Mouse (Mus musculus): ENCODE data around the gene Tmem245.
A peak's percentile ranks its signal among the peaks of the same experiment; 100 is the strongest.

The Tmem245 gene

DNA sequence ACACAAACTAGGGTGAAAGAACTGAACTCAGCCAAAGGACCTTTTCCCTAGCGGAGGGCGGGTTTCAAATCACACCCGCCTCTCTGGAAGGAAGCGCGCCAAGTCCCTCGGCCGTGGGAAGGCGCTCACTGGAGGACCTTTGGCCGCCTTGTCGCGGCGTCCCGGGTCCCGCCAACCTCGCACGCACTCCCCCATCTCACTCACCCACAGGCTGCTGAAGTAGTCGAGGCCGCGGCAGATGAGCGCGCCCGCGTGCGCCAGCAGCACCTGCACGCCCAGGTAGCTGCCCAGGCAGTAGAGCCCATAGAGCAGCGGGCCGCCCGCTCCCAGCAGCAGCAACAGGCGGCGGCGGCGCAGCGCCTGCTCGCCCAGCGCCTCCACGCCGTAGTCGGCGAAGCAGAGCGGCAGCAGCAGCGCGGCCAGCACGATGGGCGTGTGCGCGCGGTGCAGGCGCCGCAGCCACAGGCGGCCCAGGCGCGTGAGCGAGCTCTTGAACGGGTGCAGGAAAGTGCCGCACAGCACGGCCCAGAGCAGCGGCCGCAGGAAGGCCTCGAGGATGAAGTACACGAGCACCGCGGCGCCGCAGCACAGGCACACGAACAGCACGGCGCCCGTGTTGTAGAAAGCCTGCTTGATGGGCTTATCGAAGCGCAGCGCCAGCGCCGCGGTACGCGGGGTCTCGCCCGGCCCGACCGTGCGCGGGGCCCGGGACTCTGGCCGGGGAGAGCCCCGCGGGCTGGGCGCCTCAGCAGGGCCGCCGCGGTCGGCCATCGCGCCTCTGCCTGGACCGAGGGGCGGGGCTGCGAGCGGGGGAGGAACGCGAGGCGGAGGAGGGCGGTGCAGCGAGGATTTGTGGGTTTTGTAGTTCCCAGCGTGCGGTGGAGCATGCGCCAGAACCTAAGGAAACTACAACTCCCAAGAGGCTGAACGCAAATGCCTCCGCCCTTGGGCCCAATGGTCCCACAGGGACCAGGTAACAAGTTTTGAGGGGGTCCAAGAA lies at the start of gene Tmem245:
Gene Tmem245 (minus strand): TSS at position 797 of the 1,000 bp plus-strand sequence.
- DNase-seq (ENCODE audit: low spot score) = peak; percentile 93

DNA sequence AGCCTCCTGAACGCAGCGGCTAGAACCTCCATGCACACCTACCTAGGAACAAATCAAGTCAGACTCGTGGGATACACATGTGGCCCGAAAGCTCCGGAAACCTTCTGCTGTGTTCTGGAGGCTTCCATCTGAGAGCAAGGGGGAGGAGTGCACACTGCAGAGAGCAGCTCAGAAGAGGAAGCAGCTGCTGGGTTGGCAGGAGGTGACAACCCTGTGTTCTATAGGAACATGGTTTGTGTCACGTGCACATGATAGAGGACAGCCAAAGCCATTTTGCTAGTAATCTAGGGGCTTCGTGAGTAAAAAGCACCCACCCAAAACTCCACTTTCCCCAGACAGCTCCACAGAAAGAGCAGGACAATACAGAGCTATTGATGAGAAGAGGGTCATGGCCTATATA lies 46.1 kb upstream of the Tmem245 start:
- DNase-seq (ENCODE audit: low spot score) = no peak

DNA sequence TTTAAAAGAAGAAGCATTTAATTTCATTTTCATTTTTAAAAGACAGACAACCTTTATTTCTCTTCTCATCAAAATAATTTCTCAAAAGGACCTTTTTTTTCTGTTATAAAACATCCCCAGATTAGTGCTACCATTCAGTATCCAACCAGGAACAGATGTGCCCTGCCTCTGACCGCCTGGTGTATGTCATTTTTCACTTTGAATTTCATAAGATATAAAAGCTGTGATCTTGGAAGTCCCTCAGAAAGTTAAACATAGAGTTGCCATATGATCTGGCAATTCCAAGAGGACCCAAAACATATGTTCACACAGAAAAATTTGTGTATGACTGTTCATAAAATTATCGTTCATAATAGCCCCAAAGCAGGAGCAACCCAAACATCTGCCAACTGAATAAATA lies 44.7 kb upstream of the Tmem245 start:
- no peak for DNase-seq (ENCODE audit: low spot score)

DNA sequence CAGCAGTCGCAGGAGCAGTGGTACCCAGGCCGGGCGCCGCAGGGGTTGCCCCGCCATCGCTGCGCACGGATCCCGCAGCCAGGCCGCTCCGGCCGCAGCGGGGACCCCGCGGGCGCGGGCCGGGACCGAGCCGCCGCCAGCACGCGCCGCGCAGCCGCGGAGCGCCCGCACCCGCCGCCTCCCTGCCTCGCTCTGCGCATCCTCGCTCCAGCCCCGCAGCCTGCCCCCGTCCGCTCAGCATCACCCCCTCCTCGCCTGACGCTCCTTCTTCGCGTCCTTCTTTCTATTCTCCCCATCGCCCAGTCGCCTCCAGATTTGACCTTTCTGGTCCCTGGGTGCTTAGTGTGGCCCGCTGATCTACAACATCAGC lies 43.0 kb upstream of the Tmem245 start, which contains the start of gene Frrs1l:
Gene Frrs1l (minus strand): TSS at position 177 of the 370 bp plus-strand sequence.
- peak; percentile 24 for DNase-seq (ENCODE audit: low spot score)

DNA sequence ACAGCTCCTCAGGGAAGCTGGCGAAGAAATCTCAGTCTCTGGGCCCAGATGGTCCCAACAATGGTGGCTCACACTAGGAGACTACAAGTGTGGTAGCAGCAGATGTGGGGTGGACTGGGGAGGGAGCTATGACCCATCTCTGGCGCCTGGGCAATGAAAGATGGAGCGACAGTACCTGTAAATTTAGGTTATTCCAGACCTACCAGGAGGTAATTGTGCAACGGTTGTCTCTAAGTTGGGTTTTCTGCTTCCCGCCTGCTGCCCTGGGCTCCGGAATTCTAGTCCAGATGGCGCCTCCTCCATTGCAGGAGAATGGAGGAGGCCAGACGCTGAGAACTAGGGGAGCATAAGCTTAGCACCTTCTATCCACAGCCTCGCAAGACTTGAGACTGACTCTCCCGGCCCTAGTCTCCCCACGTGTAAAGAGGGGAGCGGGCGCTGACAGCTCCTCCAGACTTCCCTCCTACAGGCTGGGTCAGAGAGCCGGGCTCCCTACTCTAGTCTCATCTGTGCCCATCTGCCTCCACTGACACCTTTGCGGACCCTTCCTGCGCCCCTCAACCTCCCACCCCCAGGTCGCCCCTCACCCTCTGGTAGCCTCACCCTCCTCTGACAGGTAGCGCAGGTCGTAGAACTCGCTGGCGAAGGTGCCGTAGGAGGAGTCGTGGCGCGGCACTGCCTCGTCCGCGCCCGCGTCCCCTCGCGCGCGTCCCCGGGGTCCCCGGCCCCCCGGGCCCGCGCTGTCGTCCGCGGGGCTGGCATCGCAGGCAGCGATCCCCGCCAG lies 42.4 kb upstream of the Tmem245 start:
- DNase-seq (ENCODE audit: low spot score) = no peak

DNA sequence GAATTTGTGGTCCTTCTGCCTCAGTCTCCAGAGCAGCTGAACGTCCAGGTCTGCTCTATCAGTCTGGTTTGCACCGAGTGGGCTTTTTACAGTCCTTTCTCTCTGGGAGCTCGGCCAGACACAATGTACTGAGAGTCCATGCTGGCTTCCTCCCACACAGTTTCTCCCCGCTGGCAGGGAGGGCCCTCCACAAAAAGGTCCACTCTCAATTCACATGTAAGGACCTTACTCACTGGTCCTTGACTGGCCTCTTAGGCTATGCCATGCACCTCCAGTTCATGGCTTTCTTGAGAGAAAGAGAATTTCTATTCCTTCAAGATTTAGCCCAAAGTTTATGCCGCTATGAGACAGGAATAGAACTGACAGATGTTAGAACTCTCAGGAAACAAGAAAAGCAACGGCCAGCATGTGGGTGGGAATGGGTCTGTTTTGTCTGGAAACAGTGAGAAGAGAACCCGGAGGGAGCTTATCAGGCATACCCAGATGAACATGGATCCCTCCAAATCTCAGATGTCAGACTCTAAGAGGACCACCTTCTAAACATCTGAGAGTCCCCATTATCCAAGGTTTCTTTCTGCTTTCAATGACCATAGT lies 18.4 kb upstream of the Tmem245 start:
- no peak for DNase-seq (ENCODE audit: low spot score)

DNA sequence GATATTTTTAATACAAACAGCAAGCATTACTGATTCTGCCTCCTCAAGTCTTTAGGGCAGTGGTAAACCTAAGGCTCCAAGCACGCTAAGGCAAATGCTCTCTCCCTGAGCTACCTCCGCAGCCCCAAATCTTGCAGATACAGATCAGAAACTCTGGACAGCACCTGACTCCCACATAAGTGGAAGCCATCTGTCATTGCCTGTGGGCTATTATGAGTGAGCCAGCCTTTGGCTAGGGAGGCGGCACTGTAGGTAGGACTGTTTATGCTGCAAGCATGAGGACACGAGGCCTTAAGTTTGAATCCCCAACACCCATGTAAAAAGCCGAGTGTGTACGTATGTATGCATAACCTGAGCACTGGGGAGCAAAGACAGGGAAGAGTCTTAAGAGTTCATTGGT lies 16.4 kb upstream of the Tmem245 start:
- no peak for DNase-seq (ENCODE audit: low spot score)

DNA sequence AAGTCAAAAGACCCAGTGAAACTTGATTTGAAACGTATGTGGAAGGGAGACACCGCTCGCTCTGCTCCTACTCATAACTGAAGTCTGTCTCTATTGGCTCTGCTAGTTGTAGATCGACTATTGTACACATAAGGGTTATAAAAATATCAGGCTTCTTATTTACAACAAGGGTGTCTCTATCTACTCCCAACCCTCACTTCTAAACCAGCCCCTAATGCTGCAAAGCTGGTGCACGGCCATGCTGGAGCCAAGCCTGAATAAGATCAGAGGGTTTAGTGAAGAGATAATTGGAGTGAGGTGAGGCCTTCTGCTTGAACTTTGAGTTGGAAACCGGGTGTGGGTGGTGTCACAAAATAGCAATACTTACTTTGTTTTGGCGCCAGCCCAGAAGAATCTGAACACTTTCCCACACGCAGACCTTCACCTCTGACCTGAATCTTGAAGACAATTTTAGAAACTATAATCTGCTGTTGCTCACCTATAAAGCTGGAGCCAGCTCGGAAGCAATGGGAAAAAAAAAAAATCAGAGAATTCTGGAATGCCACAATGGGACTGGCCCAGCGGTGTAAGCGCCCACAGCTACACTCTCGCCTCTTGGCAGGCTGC lies 14.2 kb upstream of the Tmem245 start:
- no peak for DNase-seq (ENCODE audit: low spot score)

DNA sequence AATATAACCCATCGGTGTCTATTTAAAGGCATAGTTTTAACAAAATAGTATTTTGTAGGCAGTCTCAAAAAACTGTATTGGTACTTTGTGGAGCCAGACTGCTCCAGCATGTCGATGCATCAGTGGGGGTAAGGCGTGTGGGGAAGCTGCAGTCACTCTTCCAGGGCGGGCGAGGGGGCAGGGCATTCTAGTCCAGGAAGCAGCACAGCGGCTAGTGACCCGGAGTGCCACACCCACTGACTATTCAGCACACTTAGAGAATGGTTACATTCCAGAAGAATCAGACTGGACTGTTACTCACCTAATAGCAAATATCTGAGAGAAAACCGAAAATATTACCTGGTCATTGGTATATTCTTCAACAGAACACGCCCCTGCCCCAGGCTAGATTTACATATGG lies 10.3 kb upstream of the Tmem245 start:
- DNase-seq (ENCODE audit: low spot score) = no peak

DNA sequence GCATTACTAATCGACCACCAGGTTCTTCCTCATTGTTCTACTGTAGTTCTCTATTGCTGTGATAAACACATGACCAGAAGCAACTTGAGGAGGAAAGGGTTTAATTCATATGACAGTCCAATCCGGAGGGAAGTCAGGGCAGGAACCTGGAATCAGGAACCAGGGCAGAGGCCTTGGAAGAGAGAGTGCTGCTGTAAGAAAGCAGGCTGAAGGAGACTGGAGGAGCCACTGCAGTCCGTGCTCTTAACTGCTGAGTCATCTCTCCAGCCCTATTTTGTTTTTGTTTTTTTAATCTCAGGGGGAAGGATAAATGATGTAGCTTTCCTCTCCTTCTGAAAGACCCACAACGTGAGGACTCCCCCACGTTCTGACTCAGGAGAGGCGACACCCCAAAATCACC lies 6.0 kb upstream of the Tmem245 start:
- no peak for DNase-seq (ENCODE audit: low spot score)

DNA sequence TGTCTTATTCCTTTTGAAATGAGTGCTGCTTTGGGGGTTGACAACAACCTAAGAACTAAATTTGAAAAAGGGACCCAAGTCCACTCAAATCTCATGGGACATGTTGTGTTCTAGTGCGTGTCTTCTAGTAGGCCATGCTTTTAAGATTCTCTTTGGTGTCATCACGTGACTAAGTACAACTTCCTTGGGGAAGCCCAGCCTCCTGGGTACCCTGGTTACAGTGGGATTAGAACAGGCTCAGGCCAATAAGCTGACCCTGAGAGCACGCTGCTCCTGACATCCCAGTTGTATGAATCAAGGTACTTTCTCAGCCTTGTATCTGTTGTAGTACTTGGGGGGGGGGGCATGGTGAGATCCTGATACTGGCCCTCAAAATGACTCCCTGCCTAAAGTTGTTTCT lies 4.5 kb upstream of the Tmem245 start:
- no peak for DNase-seq (ENCODE audit: low spot score)

DNA sequence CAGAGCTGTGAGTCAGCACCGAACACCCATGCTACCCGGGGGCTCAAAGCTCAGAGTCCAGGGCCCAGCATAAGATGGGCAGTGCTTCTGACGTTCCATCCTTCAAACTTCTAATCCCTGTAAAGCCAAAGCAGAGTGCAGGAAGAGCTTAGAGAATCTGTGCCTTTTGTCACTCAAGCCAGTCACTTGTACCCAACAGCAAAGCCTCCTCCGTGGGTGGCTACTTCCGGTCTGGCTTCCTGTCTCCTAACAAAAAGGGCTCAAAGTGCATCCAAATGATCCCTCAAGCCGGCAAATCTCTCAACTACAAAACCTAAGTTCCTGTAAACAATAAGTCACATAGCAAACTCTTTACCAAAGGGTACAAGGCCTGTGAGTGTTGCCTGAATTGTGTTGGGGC lies 2.3 kb upstream of the Tmem245 start:
- no peak for DNase-seq (ENCODE audit: low spot score)

DNA sequence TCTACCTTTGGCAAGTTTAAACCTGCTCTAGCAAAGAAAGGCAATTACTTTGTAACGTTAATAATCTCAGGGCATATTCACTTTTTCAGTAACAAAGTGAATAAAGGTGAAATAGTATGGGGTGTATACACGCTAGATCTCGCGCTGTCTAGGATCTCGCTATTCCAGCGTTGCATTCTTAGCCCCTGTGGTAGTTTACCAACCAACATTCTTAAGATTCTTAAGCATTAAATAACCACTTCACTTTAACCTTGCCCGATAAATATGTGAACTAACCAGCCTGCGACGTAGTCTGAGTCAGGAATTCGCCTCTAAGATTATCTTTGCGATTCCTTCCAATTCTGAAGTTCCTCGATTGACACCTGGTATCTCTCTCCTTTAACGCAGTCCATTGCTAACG lies 1.1 kb downstream of the Tmem245 start:
- no peak for DNase-seq (ENCODE audit: low spot score)

DNA sequence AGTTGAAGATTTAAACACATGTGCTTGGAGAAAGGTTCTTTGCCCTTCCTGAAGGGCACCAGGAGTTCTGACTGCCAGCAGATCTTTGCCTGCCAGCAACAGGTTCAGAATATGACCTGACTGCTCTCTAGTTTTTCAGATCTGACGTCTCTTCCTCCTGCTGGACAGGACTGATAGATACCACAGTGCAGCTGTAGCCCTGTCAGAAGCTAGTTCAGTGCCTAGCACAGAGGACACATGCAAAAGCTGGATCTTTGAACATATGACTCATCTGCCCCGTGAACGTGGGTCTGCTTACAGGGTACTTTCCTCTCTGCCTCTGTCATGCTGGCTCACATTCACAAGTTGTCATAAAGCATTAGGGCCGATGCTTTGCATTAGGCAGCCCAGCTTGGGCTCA lies 3.0 kb downstream of the Tmem245 start:
- DNase-seq (ENCODE audit: low spot score) = no peak

DNA sequence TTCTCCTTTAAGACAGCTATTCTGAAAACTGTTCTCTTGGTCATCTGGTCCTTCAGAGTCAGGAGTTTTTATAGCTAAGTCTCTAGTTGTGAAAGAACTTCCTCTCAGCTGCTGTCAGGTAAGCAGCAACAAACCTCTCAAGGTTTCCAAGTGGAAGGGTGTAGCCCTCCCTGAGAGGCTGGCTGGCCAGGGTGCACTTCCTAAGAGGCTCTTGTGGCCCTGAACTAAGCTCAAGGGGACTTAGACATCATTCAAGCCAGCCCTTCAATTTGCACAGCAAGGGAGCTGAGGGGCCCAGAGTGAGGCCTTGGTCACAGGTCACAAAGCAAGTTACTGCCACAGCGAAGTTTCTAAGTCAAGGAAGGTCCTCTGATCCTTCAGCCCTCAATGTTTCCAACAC lies 4.0 kb downstream of the Tmem245 start:
- no peak for DNase-seq (ENCODE audit: low spot score)

DNA sequence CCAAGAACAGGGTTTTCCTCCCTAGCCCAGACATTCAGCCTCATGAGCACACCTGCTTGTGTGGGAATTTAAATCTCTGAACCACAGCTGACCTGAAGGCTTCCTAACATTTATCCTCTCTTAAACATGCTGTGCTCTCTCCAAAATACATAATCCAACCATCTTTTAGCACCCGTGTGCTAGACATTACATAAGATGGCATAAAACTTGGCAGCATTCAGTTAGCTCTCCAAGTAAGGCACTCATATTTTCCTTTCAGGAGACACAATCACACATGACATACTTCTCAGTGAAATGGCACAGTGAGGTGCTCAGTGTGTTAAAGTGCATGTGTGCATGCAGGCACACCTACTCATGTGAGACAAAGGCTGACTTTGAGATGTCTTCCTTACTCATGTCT lies 4.7 kb downstream of the Tmem245 start:
- no peak for DNase-seq (ENCODE audit: low spot score)

DNA sequence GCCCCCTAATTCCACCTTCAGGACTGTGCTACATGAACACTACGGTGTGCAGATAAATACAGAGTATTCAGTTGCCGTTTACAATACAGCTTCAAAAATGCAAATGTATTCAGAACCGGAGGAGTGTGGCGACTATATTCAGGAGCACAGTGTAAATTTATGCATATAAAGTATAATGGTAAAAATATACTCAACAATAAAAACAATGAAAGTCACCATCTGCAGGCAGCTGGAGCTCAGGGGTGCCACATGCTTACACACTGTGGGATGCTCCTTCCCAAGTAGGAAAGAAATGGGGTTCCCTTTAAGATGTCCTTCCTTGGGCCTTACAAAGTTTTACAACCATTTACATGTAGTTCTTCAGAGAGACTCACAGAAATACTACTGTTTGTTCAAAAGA lies 5.8 kb downstream of the Tmem245 start:
- no peak for DNase-seq (ENCODE audit: low spot score)

DNA sequence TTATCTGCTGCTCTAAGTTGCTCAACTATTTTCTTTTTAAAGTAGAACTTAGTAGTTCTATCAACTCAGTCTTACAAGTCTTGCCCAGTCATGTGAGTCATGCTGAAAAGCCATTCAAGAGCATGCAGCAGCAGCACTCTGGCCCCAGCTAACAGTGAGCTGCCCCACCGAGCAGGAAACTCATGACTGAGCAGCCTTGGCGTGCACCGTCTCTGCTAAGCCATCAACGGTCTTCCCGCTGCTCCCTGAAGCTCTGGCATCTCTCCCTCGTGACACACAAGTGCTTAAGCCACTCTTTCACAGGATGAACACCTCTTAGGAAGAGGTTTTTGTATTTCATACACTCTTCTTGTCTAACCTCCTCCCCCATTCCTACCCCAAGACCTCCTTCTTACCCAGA lies 10.1 kb downstream of the Tmem245 start:
- no peak for DNase-seq (ENCODE audit: low spot score)

DNA sequence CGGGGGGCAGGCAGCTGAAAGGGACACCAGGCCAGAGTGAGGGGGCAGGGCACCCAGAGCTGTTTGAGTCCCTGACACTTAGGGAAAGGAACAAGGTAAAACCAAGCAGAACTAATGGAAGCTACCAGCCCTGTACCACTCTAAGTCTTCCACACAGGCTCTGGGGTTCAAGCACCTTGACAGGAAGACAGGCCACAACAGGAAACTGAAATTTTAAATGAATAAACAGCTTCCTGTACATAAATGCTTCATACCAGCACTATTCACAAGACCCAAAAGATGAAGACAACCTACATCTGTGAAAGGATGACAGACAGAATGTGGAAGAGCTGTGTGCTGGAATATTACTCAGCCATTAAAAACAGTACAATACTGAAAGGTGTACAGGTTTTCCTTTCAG lies 11.9 kb downstream of the Tmem245 start:
- no peak for DNase-seq (ENCODE audit: low spot score)

DNA sequence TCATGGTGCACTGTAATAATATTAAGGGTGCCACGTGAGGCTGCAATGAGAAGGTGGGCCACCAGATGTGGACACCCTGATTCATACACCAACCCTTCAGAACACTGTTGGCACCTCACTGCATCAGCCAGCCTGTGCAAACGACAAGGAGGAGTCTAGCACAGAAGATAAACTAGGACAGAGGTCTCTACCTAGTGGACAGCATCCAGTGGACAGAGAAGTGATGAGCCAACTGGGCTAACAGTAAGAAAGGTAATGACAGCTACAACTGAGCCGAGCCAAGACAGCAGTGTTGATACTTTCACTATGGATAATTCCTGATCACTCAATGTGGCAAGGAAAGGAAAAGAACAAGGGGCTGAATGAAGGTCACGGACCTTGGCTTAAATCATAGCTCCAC lies 14.1 kb downstream of the Tmem245 start:
- DNase-seq (ENCODE audit: low spot score) = no peak

DNA sequence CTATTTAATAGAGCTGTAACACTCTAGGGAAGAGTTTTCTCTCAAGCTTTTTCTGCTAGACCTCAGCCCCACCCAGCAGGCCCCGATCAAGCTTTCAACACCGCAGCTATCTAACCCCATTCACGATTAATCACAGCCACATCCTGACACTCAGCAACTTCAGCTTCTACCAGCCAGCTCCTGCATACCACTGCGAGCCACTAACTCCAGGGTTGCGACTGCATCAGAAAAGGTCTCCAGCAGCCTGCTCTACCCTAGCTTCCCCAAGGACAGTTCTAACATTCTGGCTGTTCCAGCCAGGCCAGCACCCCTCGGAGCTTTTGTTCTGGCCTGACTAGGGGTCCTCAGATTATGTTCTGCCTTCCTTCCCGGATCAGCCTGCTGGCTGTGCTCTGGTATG lies 15.1 kb downstream of the Tmem245 start:
- no peak for DNase-seq (ENCODE audit: low spot score)

DNA sequence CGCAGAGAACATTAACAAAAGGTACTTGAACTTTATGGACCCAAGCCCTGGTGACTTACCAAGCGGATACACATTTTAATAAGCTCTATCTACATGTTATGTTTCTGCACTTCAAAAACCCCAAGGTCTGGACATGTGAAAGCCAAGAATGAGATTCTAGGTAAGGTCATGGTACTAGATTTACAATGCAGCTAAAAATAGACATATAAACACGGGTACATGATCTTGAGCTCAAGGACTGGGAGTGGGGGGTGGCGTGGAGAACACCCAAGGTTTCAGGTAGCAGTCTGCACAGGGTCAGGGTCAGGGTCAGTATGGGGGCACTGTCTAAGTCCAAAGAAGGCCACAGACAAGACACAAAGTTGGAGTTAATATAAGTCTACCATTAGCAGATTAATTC lies 16.9 kb downstream of the Tmem245 start:
- DNase-seq (ENCODE audit: low spot score) = no peak

Data from ovary, postnatal 36 days (tissue).